Mouse (Mus musculus) forelimb bud, embryonic 11.5 days (tissue): Measurements from ENCODE around the gene Txnrd2.

Source experiments
- DNase-seq: peaks from one replicate; pipeline ENCODE4 v3.0.0-alpha.2; 2012; ENCODE audit warnings: low read depth, low spot score

Gene Txnrd2

GRCm38 (mm10) chr16:18426215-18426791 is at the start of gene Txnrd2:
Txnrd2 (plus strand) TSS chr16:18426384.
- DNase-seq = peak; percentile 46

- no peak for DNase-seq
Observed at GRCm38 (mm10) chr16:18377203-18377602, 49.0 kb upstream of the Txnrd2 start.

GRCm38 (mm10) chr16:18378489-18378888 is 47.7 kb upstream of the Txnrd2 start:
- no peak for DNase-seq

GRCm38 (mm10) chr16:18379338-18380001 is 46.7 kb upstream of the Txnrd2 start:
- no peak for DNase-seq

GRCm38 (mm10) chr16:18380495-18381063 is 45.6 kb upstream of the Txnrd2 start:
- peak; percentile 37 for DNase-seq

GRCm38 (mm10) chr16:18381621-18382258 is 44.4 kb upstream of the Txnrd2 start:
- DNase-seq = no peak

GRCm38 (mm10) chr16:18383045-18383726 is 43.0 kb upstream of the Txnrd2 start:
- DNase-seq = no peak

- no peak for DNase-seq
Observed at GRCm38 (mm10) chr16:18383756-18384155, 42.4 kb upstream of the Txnrd2 start.

- no peak for DNase-seq
Observed at GRCm38 (mm10) chr16:18384211-18384610, 42.0 kb upstream of the Txnrd2 start.

- DNase-seq = no peak
Observed at GRCm38 (mm10) chr16:18384659-18385058, 41.5 kb upstream of the Txnrd2 start.

GRCm38 (mm10) chr16:18385411-18385810 is 40.8 kb upstream of the Txnrd2 start:
- DNase-seq = no peak

- no peak for DNase-seq
Observed at GRCm38 (mm10) chr16:18386451-18386850, 39.7 kb upstream of the Txnrd2 start.

- DNase-seq = no peak
Observed at GRCm38 (mm10) chr16:18386972-18387371, 39.2 kb upstream of the Txnrd2 start.

GRCm38 (mm10) chr16:18387704-18388582 is 38.2 kb upstream of the Txnrd2 start:
- DNase-seq = no peak

- no peak for DNase-seq
Observed at GRCm38 (mm10) chr16:18388583-18389435, 37.4 kb upstream of the Txnrd2 start.

GRCm38 (mm10) chr16:18390399-18390798 is 35.8 kb upstream of the Txnrd2 start:
- no peak for DNase-seq

- no peak for DNase-seq
Observed at GRCm38 (mm10) chr16:18391127-18391526, 35.1 kb upstream of the Txnrd2 start.

- no peak for DNase-seq
Observed at GRCm38 (mm10) chr16:18391728-18392127, 34.5 kb upstream of the Txnrd2 start.

- DNase-seq = peak; percentile 83
Observed at GRCm38 (mm10) chr16:18392469-18393426, 33.4 kb upstream of the Txnrd2 start.
